Mouse (Mus musculus) cerebellum, postnatal 36 days (tissue): ENCODE measurements around the gene Arhgef28.
A peak's percentile ranks its signal among the peaks of the same experiment; 100 is the strongest.
"Not testable (repeated sequence)": the region's sequence is repeated elsewhere in the genome, so short reads cannot be mapped to it uniquely, and the experiment has no call there.

ENCODE experiments used
- DNase-seq, 2 experiments: peaks; one replicate each; pipeline ENCODE4 v3.0.0; 2021 to 2022; ENCODE audit warnings: mixed read lengths in 2 of 2

Arhgef28 gene

DNA sequence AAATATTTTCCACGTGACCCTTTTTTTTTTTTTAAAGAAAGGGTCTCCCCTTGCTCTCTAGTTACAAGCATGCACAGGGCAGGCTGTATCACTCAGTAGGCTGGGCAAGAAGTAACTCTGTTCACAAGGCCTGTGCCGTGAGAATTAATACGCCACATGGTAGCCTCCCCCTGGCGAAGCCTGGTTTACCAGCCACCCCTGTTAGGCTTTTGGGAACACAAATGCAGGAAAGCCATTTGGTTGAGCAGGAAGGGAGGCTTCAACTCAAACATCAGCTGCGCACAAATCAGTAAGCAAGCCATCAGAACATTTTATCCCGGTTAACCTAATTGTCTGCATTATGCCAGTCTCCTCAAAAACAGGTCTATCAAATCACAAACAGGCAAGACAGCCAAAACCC is 136.6 kb downstream of the Arhgef28 start:
- DNase-seq: no peak

DNA sequence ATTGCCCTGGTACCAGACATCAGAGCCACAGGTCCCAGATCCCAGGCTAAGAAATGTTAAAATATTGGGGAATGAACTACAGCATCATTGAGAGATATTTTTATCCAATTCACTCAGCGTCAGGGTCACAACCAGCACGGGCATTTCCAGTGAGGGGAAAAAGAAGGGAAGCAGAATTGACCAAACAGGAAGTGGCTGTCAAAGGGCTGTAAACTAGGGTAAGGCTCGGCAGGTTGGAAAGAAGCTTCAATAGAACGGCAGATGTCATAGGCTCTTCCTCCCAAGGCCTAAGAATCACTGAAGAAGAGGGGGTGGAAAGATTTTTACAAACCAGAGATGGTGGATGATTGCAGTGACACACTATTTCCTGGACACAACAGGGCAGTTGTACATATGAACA is 143.4 kb downstream of the Arhgef28 start:
- DNase-seq: no peak

DNA sequence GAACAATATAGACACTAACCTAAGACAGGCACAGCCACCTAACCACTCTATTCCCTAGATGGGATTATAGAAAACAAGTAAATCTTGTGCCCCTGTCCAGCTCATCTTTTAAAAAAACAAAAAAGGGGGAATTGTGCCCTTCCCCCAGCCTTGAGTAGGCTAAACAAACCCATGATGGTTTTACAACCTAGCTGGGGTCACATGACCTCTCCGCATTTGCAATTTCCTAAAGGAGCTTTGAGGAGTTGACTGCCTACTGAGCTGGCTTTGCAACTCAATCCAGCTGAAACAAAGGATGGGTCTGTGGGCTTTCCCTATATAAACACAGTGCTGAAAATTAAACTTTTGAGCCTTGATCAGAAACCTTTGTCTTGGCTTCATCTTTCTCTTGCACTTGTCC is 146.1 kb downstream of the Arhgef28 start:
- not testable (repeated sequence) for DNase-seq

DNA sequence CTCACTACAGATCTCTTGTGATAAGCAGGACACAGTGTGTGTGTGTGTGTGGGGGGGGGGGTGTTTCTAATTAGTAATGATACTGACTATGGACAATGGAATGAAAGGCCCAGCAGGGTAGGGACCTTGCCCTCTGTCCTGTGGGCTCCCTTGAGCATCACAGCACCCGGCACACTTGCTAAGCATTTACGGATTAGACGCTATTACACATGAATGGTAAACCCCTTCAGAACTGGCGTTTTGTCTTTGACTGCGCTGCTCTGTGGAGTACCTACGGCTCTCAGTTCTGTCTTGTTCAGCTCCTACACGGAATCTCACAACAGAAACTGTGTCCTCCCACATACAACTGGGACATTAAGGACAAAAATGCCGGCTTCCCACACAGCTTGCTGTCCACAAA is 151.0 kb downstream of the Arhgef28 start:
- DNase-seq: no peak

DNA sequence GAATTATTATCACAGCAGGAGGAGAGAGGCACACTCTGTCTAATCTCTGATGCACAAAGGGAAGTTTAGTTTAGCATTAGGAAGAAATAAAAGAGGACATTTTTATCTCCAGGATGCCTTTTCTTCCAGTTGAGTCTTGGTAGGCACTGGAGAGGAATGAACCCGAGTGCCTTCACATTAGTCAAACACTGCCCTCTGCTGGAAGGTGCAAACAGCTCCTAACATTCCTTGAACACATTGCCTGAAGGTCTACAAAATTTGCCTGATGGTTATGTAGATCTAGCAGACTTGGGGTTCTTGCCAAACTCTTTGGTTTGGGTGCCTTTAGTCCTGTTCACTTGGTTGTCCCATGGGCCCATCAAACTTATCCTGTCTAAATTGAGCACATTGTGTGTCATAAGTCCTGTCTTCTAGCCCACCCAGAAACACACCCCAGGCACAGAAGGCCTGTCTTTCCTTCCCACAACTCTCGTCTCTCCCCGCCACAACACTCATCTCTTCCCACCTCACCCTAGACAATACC is 165.6 kb downstream of the Arhgef28 start:
- DNase-seq: no peak

DNA sequence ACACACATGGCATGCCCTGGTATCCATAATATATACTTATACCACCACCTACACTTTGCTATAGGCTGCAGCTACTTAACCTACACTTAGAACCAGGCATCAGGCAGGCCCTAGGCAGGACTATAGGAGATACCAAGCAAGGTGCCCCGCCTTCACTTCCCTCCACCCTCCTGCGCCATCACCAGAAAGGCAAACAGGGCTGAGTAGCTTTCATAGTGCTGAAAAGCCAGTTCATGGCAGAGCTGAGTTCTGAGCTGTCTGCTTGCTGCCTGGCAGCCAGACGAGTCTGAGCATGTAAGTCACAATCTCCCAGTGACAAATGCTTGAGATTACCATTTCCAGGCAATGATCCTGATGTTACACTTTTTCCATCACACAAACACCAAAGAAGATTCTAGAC is 167.5 kb downstream of the Arhgef28 start:
- no peak for DNase-seq

DNA sequence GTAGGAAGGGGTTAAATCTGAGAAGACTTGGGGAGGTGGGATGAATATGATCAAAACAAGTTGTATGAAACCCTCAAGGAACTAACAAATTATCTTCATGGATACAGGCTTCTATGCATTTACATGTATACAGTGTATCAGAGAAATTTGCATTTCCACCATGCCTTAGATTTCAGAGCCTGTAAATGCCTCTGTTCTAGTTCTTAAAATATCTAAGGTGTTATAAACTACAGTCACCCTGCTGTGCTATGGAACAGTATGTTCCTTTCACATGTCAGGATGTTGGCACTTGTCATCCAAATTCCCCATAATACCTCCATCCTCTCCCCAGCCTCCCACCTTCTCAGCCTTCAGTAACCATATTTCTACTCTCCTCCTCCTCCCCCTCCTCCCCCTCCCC is 168.5 kb downstream of the Arhgef28 start:
- no peak for DNase-seq

DNA sequence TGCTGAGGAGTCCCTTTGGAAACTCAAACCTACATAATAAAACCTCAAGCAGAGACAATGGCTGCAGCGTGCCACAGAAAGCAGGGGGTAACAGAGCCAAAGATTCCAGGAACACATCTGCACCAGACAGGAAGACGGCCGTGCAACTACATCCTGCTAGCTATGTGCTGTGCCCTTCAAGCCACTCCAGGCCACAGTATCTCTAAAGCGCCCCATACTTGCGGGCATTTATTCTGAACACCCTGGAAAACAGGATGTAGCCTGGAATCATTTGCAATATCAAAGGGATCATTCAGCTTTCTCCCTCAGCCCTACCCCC is 174.6 kb downstream of the Arhgef28 start:
- DNase-seq: no peak

DNA sequence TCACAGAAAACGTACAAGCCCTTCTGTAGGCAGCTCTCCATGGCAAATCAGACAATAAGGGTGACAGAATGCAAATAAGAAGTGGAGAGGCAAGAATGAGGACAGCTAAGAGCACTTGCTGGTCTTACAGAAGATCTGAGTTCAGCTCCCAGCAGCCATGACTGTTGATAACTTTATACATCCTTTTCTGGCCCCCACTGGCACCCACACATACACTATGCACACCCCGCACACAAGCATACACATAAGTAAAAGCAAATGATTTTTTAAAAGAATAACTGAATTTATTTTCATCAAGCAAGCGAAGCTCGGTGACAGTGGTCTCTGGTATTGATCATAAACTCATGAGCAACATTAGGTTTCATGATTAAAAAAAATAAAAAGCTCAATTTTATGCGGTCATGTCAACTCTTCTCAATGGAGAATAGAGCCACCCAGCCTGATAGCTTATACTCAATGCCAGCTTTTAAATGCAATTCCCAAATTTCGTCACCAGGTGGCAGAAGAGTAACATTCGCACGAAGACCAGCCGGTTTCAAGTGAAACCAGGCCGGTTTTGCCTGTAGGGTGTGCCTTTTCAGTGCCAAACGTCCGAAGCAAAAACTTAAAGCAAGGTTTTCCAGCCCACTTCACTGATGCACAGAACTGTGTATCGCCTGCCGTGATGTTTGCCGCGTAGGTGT is 175.1 kb downstream of the Arhgef28 start:
- peak; percentile 61 to 82 for DNase-seq

DNA sequence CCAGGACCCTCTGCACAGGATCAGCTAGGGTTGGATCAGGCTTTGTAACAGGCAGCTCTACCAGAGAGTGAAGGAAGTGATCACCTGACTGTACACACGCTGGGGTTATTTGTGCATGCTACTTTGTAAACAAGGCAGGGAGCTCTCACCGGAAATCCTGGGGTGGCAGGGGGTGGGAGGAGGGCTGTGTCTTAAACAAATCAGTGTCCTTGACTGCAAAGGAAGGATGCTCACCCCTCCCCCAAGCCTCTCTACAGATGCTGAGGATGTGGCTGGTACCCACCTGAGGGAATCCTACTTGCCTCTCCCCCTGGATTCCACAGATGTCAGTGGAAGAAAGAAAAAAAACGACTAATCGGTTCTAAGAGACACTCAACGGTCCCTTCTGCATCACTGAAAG is 176.2 kb downstream of the Arhgef28 start:
- DNase-seq: no peak

DNA sequence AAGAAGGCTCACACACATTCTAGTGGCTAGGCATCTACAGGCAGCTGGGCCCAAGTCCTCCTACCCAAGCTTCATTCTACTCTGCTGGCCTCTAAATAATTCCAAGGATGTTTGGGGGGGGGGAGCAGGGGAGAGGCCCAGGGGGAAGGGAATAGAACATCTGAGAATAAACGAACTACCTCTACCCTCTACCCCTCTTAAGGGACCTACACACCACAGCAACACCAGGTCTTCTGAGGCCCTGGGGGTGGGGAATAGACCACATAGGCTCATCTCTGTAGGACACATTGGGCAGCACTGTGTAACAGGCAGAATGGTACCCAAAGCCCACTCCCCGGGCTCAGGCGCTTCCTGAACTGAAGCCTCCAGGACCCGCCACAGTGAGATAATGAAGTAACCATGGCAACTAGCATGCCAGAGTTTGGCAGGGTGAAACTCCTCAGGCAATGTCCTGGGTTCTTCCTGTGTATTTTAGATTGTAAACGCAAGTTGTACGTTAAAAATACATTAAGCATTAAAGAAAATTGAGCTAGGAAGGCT is 177.5 kb downstream of the Arhgef28 start:
- DNase-seq: no peak

DNA sequence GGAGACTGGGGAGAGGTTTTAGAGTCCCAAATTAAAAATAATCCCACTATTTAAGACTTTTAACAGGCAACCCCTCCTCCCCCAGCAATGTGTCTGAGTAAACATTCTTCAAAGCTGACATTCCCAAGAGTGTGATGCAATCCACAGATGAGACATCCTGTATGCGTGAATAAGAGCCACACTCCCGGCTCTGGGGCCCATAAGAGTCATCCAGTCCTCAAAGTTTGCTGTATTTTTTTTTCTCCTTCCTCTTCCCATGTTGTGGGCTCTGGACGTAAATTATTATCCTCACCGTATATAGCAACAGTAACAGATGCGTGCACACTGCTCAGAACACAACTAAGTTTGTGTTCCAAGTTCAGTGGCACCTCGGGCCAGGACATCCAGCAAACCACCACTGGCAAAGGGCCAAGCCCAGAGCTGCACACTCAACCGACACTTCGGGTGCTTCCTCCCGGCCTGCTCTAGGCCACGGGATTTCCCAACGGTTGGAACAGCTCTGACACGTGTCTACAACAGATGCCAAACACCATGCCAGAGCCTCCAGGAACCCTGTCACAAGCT is 178.5 kb downstream of the Arhgef28 start:
- no peak for DNase-seq

DNA sequence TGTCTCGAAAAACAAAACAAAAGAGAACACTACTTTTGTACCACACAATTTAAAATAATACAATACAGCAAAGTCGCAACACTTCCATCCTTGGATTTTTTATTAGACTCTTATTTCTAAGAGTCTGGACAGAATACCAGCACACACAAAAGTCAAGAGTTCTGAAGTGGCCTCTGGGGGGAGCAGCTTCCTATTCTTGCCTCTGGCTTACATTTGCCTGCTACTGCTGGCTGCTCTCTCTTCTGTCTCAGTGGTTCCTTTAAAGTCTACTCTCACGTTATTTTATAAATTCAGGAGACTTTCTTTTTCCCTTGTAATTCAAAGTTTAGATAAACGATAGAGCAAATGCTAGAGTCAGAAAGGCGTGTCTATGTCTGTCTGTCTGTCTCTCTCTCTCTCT is 179.1 kb downstream of the Arhgef28 start:
- no peak for DNase-seq

DNA sequence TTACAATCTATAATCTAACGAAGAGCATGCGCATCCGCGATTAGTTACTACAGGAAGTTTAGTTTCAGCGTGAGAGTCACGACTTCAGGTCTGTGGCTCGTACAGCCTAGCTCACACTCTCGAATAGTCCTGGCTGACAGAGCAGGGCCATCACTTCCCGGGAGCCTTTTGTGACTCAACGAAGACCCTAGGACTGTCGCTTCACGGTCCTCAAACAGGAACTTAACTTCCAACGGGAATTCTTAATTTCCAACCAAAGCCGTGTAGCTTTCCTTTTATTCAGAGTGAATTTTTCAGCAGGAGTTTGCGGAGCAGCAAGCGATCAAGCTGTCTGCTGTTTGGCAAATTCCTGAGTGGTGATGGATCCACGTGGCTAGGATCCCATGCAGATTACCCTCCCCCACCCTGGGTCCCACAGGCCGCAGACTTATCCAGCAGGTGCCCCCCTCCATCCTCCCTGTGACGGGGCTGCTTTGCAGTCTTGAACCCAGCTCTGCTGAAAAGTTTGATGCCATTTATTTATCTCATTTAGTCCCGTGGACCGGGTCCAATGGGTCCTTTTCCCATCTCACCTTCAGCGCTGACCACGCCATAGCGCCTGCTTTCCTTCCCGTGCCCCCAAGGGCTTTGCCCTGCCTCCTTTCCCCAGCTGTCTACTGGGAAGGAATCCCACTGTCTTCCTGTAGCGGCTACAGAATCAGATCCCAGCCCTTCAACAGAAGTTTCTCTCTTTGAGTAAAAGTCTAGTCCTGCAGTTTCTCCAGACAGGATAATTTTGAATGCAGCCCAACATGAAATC is 180.3 kb downstream of the Arhgef28 start:
- DNase-seq: no peak

DNA sequence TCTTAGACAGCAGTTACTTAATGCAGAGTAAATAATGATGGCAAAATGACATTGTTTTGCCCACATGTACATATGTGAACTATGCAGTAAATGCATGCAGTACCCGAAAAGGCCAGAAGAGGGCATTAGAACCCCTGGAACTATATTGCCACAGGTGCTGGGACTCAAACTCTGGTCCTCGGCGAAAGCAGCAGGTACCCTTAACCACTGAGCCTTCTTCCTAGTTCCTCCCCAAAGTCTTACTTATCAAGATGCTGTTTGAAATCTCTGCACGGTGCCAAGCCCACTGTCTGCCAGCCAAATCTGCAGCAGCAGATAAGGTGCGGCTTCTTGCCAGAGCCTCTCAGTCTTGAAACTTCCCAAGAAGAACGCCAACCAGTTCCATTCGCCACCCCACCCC is 181.1 kb downstream of the Arhgef28 start:
- DNase-seq: no peak

DNA sequence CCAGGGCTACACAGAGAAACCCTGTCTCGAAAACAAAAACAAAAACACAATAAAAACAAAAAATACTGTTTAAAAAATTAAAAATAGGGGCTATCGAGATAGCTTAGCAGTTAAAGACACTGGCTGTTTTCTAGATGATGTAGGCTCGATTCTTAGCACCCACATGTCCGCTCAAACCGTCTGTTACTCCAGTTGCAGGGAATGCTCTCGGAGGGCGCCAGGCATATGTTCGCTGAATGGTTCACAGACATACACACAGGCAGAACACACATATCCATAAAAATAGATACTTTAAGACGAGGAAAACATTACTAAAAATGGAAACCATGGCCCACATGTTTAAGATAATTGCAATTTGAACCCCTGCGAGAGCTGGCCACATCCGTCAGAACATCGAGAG is 181.6 kb downstream of the Arhgef28 start:
- no peak for DNase-seq

DNA sequence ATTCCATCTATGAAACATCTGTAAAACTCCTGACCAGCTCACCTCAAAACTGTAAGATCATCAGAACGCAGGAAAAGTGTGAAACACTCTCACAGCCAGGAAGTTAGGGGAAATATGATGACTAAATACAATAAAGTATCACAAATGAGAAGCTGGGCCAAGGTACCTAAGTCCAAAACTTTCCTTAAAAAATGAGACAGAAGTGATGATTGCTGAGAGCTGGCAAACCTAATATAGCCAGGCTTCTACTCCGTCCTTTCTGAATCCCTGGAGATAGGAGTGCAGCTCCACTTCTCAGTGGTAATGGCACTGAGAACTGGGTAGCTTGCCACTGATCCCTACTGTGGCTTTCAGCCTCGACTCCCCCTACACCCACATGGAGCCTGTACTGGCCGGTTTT is 184.3 kb downstream of the Arhgef28 start:
- no peak for DNase-seq

DNA sequence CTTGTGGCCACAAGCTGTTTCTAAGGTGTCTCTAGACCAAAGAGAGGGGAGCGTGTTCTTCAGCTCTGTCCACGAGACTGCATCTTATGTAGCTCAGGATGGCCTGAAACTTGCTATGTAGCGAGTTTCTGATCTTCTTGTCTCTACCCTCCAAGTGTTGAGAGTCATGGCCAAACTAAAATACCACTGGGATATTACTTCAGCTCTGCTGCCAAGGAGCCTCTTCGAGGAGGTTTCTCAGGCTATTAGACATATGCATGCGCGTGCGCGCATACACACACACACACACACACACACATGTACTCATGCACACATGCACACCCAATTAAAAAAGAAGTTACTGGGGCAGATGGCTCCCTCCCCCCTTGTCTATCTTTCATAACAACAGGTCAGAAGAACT is 187.4 kb downstream of the Arhgef28 start:
- not testable (repeated sequence) for DNase-seq

DNA sequence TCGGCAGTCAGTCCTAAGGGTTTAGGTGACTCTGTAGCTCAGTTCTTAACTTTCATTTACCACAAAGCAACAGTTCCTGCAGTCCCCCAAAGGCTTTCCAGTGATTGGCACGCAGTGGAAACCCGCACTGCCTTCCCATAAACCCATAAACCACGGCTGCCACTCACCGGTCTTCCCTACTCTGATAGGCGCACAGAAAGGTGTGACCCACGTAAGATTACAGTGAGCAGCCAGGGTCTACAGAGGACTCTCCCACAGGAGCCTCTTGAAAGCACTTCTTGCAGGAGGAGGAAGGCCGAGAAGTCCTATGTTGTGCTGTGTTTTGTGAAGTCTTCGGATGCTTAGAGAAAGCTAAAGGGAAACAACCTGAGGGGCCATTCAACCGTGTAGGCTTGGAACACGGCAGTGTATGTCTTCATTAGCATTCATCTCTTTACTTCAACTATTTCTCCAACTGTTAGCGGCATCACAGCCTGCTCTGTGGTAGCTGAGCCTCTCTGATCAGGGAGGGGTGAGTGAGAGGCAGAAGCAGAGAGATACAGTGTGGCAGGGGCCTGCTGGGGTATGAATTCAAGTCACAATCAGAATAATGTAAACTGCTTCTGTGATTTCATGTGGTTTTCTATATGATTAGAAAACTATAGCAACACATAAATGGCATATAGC is 189.2 kb downstream of the Arhgef28 start:
- DNase-seq: peak in 1 of 2 experiments; percentile 8

DNA sequence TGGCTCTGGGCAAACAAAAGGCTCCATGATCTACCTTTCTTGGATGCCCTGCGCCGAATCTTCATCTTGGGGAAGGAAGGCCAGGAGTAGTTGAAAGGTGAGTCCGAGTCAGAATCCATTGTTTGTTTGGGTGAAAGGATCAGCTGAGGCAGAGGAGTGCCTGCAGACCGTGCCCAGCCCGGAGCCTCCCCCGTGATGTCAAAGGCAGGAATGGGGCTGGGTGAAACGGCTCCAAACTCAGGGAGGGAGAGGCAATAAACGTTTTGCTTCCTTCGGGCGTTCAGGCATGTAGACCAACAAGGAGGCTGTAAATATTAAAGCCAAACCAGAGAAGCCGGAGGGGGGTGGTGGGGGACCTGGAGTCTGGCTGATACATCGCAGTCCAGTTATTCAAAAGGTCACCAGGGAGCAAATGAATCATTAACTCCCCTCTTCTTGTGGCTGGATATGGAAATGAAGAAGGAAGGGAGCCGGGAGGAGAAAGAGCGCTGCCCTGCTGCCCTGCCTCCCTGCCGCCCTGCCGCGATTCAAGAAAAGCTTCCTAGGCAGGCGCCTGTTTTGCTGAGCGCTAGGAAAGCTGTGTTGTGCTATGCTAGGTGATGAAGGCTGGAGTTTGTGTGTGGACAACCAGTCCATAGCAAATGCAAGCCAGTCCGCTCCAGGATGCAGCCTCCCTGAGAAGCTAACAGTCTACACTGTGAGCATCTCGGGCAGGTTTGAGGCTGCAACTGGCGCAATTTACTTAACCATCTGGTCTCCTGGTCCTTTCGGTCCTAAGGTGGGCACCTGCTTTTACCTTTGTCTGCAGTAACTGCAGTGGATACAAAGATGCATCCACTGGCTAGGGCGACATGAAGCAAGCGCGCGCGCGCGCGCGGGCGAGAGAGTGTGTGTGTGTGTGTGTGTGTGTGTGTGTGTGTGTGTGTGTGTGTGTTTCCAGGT is 190.0 kb downstream of the Arhgef28 start:
- no peak for DNase-seq

DNA sequence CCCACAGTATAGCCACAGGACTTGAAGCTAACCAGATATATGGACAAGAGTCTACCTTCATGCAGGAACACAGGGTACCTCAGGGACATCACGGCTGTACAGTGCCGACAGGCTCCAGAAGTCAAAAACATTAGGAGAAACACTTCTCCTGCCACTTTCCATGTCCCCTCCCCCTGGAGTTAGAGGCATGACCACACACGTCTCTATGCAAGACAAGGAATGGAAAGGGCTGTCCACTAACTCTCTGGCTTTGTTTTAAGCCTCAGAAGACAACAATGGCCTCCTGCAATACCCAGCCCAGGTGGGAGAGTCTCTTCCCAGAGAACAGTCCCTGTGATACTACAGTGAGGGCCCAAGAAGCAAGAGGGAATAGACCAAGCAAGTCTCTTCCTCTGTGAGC is 191.3 kb downstream of the Arhgef28 start:
- DNase-seq: no peak

DNA sequence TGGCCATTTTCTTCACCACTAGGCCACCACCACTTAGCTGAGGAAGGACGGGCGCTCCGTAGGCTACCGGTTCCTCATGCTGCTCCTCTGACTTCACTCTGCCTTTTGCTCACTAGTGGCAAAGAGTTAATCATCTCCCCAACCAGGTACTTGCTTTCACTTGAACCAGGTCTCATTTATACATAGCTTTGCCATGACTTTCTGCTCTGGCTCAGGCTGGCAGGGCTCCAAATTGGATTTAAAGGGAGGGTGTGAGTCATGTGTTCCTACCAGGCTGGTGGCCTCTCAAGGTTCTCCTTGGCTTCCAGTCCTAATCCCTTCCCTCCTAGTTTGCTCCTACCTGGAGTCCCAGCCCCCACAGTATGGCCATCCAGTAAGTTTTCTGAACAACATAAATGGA is 192.5 kb downstream of the Arhgef28 start:
- DNase-seq: no peak
